Mouse (Mus musculus) liver, adult 2 months (tissue): ENCODE results near the gene Agrp. TPM values are rescaled to one million over a fixed set of nuclear protein-coding genes. Genes with fewer than 3 reads are reported as not detected.

ENCODE experiments used
- DNase-seq: peaks from one replicate; pipeline ENCODE4 v3.0.0-alpha.2; 2011; ENCODE audit warnings: low read depth, low spot score; ENCODE audit errors: extremely low read depth
- H3K27ac ChIP-seq: fragments of 200-500 bp; replicated peaks from 2 replicates; pipeline ENCODE4 v1.5.1; 2012; ENCODE audit warnings: low read depth, mild to moderate bottlenecking, control low read depth, inconsistent platforms, low read length; ENCODE audit not compliant: insufficient read depth
- H3K27me3 ChIP-seq: fragments of 200-500 bp; 2 replicates; pipeline ENCODE4 v1.6.1; 2012; ENCODE audit warnings: mild to moderate bottlenecking, moderate library complexity, low read length, inconsistent platforms; ENCODE audit not compliant: control insufficient read depth, insufficient read depth
- H3K36me3 ChIP-seq: fragments of 200-500 bp; 2 replicates; pipeline ENCODE4 v1.6.1; 2012; ENCODE audit warnings: low read length, inconsistent platforms; ENCODE audit not compliant: control insufficient read depth, insufficient read depth
- H3K4me1 ChIP-seq: fragments of 200-500 bp; 2 replicates; pipeline ENCODE4 v1.6.1; 2011; ENCODE audit warnings: low read length; ENCODE audit not compliant: control insufficient read depth, insufficient read depth
- H3K4me3 ChIP-seq: fragments of 200-500 bp; 2 replicates; pipeline ENCODE4 v1.5.1; 2011; ENCODE audit warnings: low read depth, mild to moderate bottlenecking, control low read depth, low read length, moderate library complexity; ENCODE audit not compliant: insufficient read depth
- H3K79me2 ChIP-seq: fragments of 200-500 bp; 2 replicates; pipeline ENCODE4 v1.6.1; 2012; ENCODE audit warnings: inconsistent platforms, mild to moderate bottlenecking, low read length, moderate library complexity; ENCODE audit not compliant: control insufficient read depth, insufficient read depth
- H3K9ac ChIP-seq: fragments of 200-500 bp; 2 replicates; pipeline ENCODE4 v1.6.1; 2012; ENCODE audit warnings: low read depth, mild to moderate bottlenecking, control low read depth, inconsistent platforms, low read length
- CTCF ChIP-seq: fragments of 200-500 bp; IDR thresholded peaks from 2 replicates; pipeline ENCODE4 v1.5.1; 2011; ENCODE audit warnings: low read depth, low read length, control low read depth
- POLR2A ChIP-seq: fragments of 200-500 bp; IDR thresholded peaks from 2 replicates; pipeline ENCODE4 v1.6.1; 2011; ENCODE audit warnings: low read length, control low read depth; ENCODE audit not compliant: insufficient read depth; ENCODE audit errors: extremely low read depth
- WGBS: fragments of 180-500 bp; shearing (Covaris S2); methylation state at CpG from one replicate; pipeline ENCODE4 v1.1.7; 2018; 5-methylcytosine and 5-hydroxymethylcytosine counted together
- polyA plus RNA-seq: library from polyadenylated mRNA; depleted of rRNA; stranded (reverse); fragments of >200 nt; gene quantifications from 2 replicates; pipeline ENCODE4 v1.2.3, GENCODE M21; 2012; rRNA removed
- total RNA-seq: library from RNA; depleted of rRNA; stranded (reverse); fragments of >200 nt; gene quantifications from 2 replicates; pipeline ENCODE4 v1.2.3, GENCODE M21; 2014; rRNA removed

Agrp gene
- total and polyA plus RNA-seq, 2 experiments, result not detected

DNA sequence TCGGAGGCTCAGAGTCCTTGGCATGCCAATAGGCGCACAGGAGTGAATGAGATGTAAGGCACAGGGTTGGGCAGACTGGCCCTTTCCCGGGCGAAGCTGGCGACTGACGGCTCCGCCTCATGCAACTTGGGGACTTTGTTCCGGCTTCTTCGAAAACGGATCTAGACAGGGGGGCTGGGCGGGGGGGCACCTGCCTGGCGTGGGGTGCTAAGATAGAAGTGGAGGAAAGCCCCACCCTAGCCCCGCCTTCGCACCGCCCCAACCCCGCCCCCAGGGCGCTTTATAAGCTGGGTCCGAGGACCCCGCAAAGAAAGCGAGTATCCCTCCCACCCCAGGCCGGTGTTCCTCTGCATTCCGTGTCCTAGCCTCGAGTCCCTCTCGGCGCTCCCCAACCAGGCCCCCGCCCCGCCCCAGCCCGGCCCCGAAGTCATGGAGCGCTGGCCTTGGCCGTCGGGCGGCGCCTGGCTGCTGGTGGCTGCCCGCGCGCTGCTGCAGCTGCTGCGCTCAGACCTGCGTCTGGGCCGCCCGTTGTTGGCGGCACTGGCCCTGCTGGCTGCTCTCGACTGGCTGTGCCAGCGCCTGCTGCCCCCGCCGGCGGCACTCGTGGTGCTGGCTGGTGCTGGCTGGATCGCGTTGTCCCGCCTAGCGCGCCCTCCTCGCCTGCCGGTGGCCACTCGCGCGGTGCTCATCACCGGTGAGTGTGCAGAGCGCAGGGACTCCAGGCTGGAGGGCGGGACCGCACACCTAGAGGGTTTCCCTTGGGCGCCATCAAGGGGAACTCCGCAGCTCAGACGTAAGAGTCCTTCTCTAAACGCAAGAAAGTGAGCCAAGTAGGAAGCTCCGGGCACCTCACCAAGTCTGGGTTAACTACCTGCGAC is 118.5 kb downstream of the Agrp start, which contains the start of gene Hsd11b2:
Hsd11b2 (plus strand) TSS at position 320 of the 878 bp plus-strand sequence.
- TF ChIP-seq CTCF (no peak), POLR2A (no peak)
- peaks cover 6% of the 10 kb centered on the region for H3K4me1 ChIP-seq
- no peak within 1 kb of the TSS for H3K27ac ChIP-seq
- no peaks in the 10 kb centered on the region for H3K36me3 ChIP-seq
- peak within 1 kb of the TSS; percentile 52 for H3K4me3 ChIP-seq
- WGBS, result 2% methylated on average over 66 of the region's 68 CpGs
- no peaks in the 10 kb centered on the region for H3K27me3 ChIP-seq
- peak within 1 kb of the TSS; percentile 48 for H3K9ac ChIP-seq
- no peak for DNase-seq
- H3K79me2 ChIP-seq, result no peaks in the 10 kb centered on the region

DNA sequence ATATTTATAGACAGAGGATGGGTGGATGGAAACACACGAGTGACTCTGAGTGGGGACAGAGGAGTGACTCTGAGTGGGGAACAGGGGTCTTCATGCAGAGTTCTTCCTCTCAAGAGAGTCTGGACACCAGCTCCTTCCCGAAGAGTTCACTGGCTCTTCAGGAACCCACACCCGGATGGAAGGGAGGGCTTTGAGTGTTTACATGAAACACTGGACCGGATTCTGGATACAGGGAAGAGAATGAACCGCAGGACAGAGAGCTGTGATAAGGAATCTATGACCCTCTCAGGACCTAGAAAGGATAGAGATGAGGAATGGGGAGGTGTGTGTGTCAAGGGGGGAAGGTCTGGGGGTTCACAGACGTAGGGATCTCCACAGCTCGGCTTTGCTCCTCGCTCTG is 119.8 kb downstream of the Agrp start:
- 35% methylated on average over 8 of the region's 8 CpGs for WGBS
- no peaks in the 10 kb centered on the region for H3K27me3 ChIP-seq
- no peak overlapping the region for H3K27ac ChIP-seq

More for the DNA sequence above, 119.8 kb downstream of the Agrp start:
- TF ChIP-seq CTCF, result no peak
- Histone ChIP-seq H3K4me1 (peaks cover 6% of the 10 kb centered on the region), H3K9ac (no peak overlapping the region), H3K79me2 (no peaks in the 10 kb centered on the region), H3K36me3 (no peaks in the 10 kb centered on the region), H3K4me3 (no peak overlapping the region)
- no peak for DNase-seq

Other genes with a start within 250 kb of the Agrp start
- gene Kctd19, start 223.9 kb downstream of the Agrp start, total RNA-seq, result not detected in 2 replicates
- gene Kctd19, start 223.9 kb downstream of the Agrp start, polyA plus RNA-seq, result not detected in 2 replicates
- gene Lrrc36, start 223.8 kb downstream of the Agrp start, total RNA-seq, result not detected in 2 replicates
- not detected in 2 replicates for gene Lrrc36, start 223.8 kb downstream of the Agrp start, polyA plus RNA-seq
- 0.47 and 0.65 TPM in 2 replicates for gene Tppp3, start 165.9 kb downstream of the Agrp start, total RNA-seq
- 0.51 and 0.80 TPM in 2 replicates for gene Tppp3, start 165.9 kb downstream of the Agrp start, polyA plus RNA-seq
- 1.9 and 2.3 TPM in 2 replicates for gene Zdhhc1, start 140.5 kb downstream of the Agrp start, total RNA-seq
- 2.3 and 4.5 TPM in 2 replicates for gene Zdhhc1, start 140.5 kb downstream of the Agrp start, polyA plus RNA-seq
- not detected in 2 replicates for gene Hsd11b2, start 118.6 kb downstream of the Agrp start, total RNA-seq
- gene Hsd11b2, start 118.6 kb downstream of the Agrp start, polyA plus RNA-seq, result 0.09 and 0.12 TPM in 2 replicates
- 63.5 and 85.9 TPM in 2 replicates for gene Atp6v0d1, start 71.3 kb downstream of the Agrp start, total RNA-seq
- gene Atp6v0d1, start 71.3 kb downstream of the Agrp start, polyA plus RNA-seq, result 77.2 and 82.0 TPM in 2 replicates
- gene Ripor1, start 32.1 kb downstream of the Agrp start, total RNA-seq, result 1.3 and 2.6 TPM in 2 replicates
- 5.5 and 7.4 TPM in 2 replicates for gene Ripor1, start 32.1 kb downstream of the Agrp start, polyA plus RNA-seq
- gene Ctcf, start 825 bp downstream of the Agrp start, total RNA-seq, result 14.6 and 15.6 TPM in 2 replicates
- 6.6 TPM in 2 replicates for gene Ctcf, start 825 bp downstream of the Agrp start, polyA plus RNA-seq
- under 0.01 and 0.07 TPM in 2 replicates for gene Carmil2, start 48.9 kb upstream of the Agrp start, total RNA-seq
- gene Carmil2, start 48.9 kb upstream of the Agrp start, polyA plus RNA-seq, result 0.32 and 0.64 TPM in 2 replicates
- gene Acd, start 63.7 kb upstream of the Agrp start, total RNA-seq, result 1.5 and 3.2 TPM in 2 replicates
- 18.3 and 22.8 TPM in 2 replicates for gene Acd, start 63.7 kb upstream of the Agrp start, polyA plus RNA-seq
- gene Pard6a, start 63.8 kb upstream of the Agrp start, total RNA-seq, result 4.1 and 5.4 TPM in 2 replicates
- 8.1 and 8.6 TPM in 2 replicates for gene Pard6a, start 63.8 kb upstream of the Agrp start, polyA plus RNA-seq
- gene 4933405L10Rik, start 70.3 kb upstream of the Agrp start, total RNA-seq, result not detected in 2 replicates
- gene 4933405L10Rik, start 70.3 kb upstream of the Agrp start, polyA plus RNA-seq, result not detected in 2 replicates
- 0.13 TPM in 1 of 2 replicates, not detected in the other for gene Enkd1, start 70.8 kb upstream of the Agrp start, total RNA-seq
- 0.42 and 0.62 TPM in 2 replicates for gene Enkd1, start 70.8 kb upstream of the Agrp start, polyA plus RNA-seq
- gene Gfod2, start 121.3 kb upstream of the Agrp start, total RNA-seq, result 2.6 and 3.4 TPM in 2 replicates
- gene Gfod2, start 121.3 kb upstream of the Agrp start, polyA plus RNA-seq, result 6.3 and 9.2 TPM in 2 replicates
- gene Ranbp10, start 190.0 kb upstream of the Agrp start, total RNA-seq, result 19.7 and 26.9 TPM in 2 replicates
- 37.1 and 38.0 TPM in 2 replicates for gene Ranbp10, start 190.0 kb upstream of the Agrp start, polyA plus RNA-seq
- not detected in 2 replicates for gene Tsnaxip1, start 190.3 kb upstream of the Agrp start, total RNA-seq
- not detected in 2 replicates for gene Tsnaxip1, start 190.3 kb upstream of the Agrp start, polyA plus RNA-seq
- gene Cenpt, start 215.9 kb upstream of the Agrp start, total RNA-seq, result 0.92 and 1.4 TPM in 2 replicates
- gene Cenpt, start 215.9 kb upstream of the Agrp start, polyA plus RNA-seq, result 1.9 and 2.1 TPM in 2 replicates
- 11.3 and 15.6 TPM in 2 replicates for gene Thap11, start 217.7 kb upstream of the Agrp start, total RNA-seq
- gene Thap11, start 217.7 kb upstream of the Agrp start, polyA plus RNA-seq, result 26.9 and 28.5 TPM in 2 replicates
- 21.6 and 28.1 TPM in 2 replicates for gene Nutf2, start 223.2 kb upstream of the Agrp start, total RNA-seq
- gene Nutf2, start 223.2 kb upstream of the Agrp start, polyA plus RNA-seq, result 23.9 and 29.3 TPM in 2 replicates
- 7.5 and 12.1 TPM in 2 replicates for gene Edc4, start 243.5 kb upstream of the Agrp start, total RNA-seq
- gene Edc4, start 243.5 kb upstream of the Agrp start, polyA plus RNA-seq, result 20.0 and 32.0 TPM in 2 replicates